Mouse (Mus musculus) myocyte (in vitro differentiated cells): ENCODE measurements at regions not wholly inside any gene's neighbourhood (a gene's known extent, or its start where the extent isn't known, plus 50 kb on each side); places are given as distances from the start of the nearest gene placed in this dataset.

Experiments used
- CEBPB ChIP-seq: IDR thresholded peaks from 2 replicates; pipeline ENCODE4 v1.6.1; 2011; ENCODE audit warnings: mild to moderate bottlenecking, moderate library complexity; ENCODE audit not compliant: poor library complexity, insufficient read depth, severe bottlenecking
- E2F4 ChIP-seq: IDR thresholded peaks from one replicate; pipeline ENCODE4 v1.6.1; 2011; ENCODE audit warnings: mild to moderate bottlenecking, control low read depth, moderate library complexity; ENCODE audit not compliant: insufficient read depth
- MAX ChIP-seq: IDR thresholded peaks from one replicate; pipeline ENCODE4 v1.6.1; 2011; ENCODE audit warnings: low read depth, mild to moderate bottlenecking, control low read depth
- MYOD1 ChIP-seq, 3 experiments: IDR thresholded peaks; one replicate each; pipeline ENCODE4 v1.6.1; 2011; ENCODE audit warnings: control low read depth in 2 of 3, low read depth in 2 of 3, mild to moderate bottlenecking in 2 of 3, moderate library complexity in 1 of 3; ENCODE audit not compliant: insufficient read length in 2 of 3, control insufficient read depth in 1 of 3
- MYOG ChIP-seq, 3 experiments: IDR thresholded peaks; one replicate each; pipeline ENCODE4 v1.6.1; 2011; ENCODE audit warnings: control low read depth in 2 of 3, low read depth in 2 of 3, mild to moderate bottlenecking in 2 of 3; ENCODE audit not compliant: insufficient read length in 2 of 3, control insufficient read depth in 1 of 3, insufficient read depth in 1 of 3
- POLR2A ChIP-seq: IDR thresholded peaks from one replicate; pipeline ENCODE4 v1.6.1; 2011; ENCODE audit warnings: low read depth, mild to moderate bottlenecking, control low read depth, moderate library complexity; ENCODE audit not compliant: insufficient read length
- TCF3 ChIP-seq: IDR thresholded peaks from one replicate; pipeline ENCODE4 v1.6.1; 2011; ENCODE audit warnings: low read depth, control low read depth; ENCODE audit not compliant: insufficient read length
- USF1 ChIP-seq: IDR thresholded peaks from one replicate; pipeline ENCODE4 v1.6.1; 2011; ENCODE audit warnings: low read depth, mild to moderate bottlenecking, control low read depth, moderate library complexity

DNA sequence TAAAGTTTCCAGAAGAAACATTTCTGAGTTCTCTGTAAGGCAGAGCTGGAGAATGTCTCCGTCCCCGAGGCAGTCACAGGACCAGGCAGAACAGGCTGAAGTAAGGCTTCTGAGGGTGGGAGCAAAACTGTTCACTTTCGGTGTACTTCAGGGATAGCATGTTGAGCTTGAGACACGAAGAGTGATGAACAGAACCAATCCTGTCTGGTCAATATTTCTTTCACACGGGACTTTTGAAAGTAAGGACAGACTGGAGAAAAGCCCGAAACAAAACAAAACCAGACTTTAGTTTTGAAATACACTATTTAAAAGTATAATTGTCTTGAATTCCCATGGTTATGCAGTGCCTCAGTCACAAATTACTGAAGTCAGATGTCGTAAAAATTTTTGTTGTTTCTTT, 84.6 kb upstream of the D16Ertd472e start:
- no peak for TF ChIP-seq TCF3
- TF ChIP-seq MYOG (IDR thresholded peaks at IDR 0.05; ENCODE audit: control insufficient read depth in 1 of 3, insufficient read depth in 1 of 3, insufficient read length in 2 of 3, low read depth in 2 of 3) = no peak
- TF ChIP-seq POLR2A = no peak
- TF ChIP-seq E2F4 = no peak
- TF ChIP-seq CEBPB = no peak
- TF ChIP-seq MYOD1 (IDR thresholded peaks at IDR 0.05; ENCODE audit: control insufficient read depth in 1 of 3, insufficient read length in 2 of 3, low read depth in 2 of 3) = no peak
- no peak for TF ChIP-seq USF1
- TF ChIP-seq MAX = no peak
